Mouse (Mus musculus) intestine, postnatal 0 days (tissue): ENCODE measurements at regions not wholly inside any gene's neighbourhood (a gene's known extent, or its start where the extent isn't known, plus 50 kb on each side); places are given as distances from the start of the nearest gene placed in this dataset.
A peak's percentile ranks its signal among the peaks of the same experiment; 100 is the strongest.

Experiments
- ATAC-seq: fragments of 200-750 bp; cut with Nextera tagmentation; 2 replicates; pipeline ENCODE4 v1.8.0; 2017; ENCODE audit warnings: mild to moderate bottlenecking, moderate TSS enrichment, moderate library complexity
- H3K27ac ChIP-seq: fragments of 300-500 bp; sonication (generic); 2 replicates; pipeline ENCODE4 v1.5.1; 2014; ENCODE audit warnings: mild to moderate bottlenecking, low read depth, low read length, moderate library complexity
- H3K27me3 ChIP-seq: fragments of 300-500 bp; sonication (generic); replicated peaks from 2 replicates; pipeline ENCODE4 v1.6.1; 2014; ENCODE audit warnings: low read length, mixed read lengths; ENCODE audit not compliant: control insufficient read depth, insufficient read depth
- H3K36me3 ChIP-seq: fragments of 300-500 bp; sonication (generic); 2 replicates; pipeline ENCODE4 v1.6.1; 2014; ENCODE audit warnings: mild to moderate bottlenecking, moderate library complexity; ENCODE audit not compliant: control insufficient read depth, insufficient read depth
- H3K4me1 ChIP-seq: fragments of 300-500 bp; sonication (generic); replicated peaks from 2 replicates; pipeline ENCODE4 v1.6.1; 2014; ENCODE audit warnings: antibody characterized with exemption, low read length, mixed read lengths; ENCODE audit not compliant: control insufficient read depth, insufficient read depth
- H3K4me2 ChIP-seq: fragments of 300-500 bp; sonication (generic); replicated peaks from 2 replicates; pipeline ENCODE4 v1.6.1; 2014; ENCODE audit warnings: low read depth, mild to moderate bottlenecking, moderate library complexity
- H3K4me3 ChIP-seq: fragments of 300-500 bp; sonication (generic); 2 replicates; pipeline ENCODE4 v1.5.1; 2014; ENCODE audit warnings: low read depth, low read length
- H3K9ac ChIP-seq: fragments of 300-500 bp; sonication (generic); 2 replicates; pipeline ENCODE4 v1.6.1; 2014; ENCODE audit warnings: mild to moderate bottlenecking, low read depth, low read length
- H3K9me3 ChIP-seq: fragments of 300-500 bp; sonication (generic); 2 replicates; pipeline ENCODE4 v1.6.1; 2016; ENCODE audit warnings: mixed run types; ENCODE audit not compliant: control insufficient read depth
- CTCF ChIP-seq: sonication (generic); IDR thresholded peaks from 2 replicates; pipeline ENCODE4 v1.5.1; 2016; ENCODE audit warnings: low read depth, mild to moderate bottlenecking, control low read depth, antibody characterized with exemption, moderate library complexity
- WGBS: fragments of 180-500 bp; shearing (Covaris S2); extraction: QIAGEN DNeasy Blood & Tissue Kit; methylation state at CpG from one replicate; pipeline ENCODE4 v1.1.7; 2014; 5-methylcytosine and 5-hydroxymethylcytosine counted together

DNA sequence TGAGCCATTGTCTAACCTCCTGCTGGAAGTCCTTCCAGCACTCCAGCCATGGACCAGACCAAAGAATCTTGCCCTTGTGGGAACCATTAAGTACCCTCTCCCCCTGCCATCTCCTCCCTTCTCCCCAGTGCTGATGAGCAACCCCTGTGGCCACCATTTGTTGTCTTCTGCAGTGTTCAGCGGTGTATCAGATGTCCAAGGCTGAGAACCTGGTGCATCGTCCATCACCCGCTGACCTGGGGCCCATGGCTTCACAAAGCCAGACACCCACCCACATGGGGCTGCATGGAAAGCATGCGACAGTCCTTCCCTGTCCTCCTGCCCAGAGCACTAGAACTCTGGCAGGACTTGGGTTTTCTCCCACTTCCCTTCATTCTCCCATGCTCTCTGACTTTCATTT lies 1596.7 kb downstream of the D3Ertd751e start:
- H3K9ac ChIP-seq: no peak overlapping the region
- no peaks in the 10 kb centered on the region for H3K27me3 ChIP-seq
- ATAC-seq: no peak
- H3K27ac ChIP-seq: no peak overlapping the region
- no peaks in the 10 kb centered on the region for H3K4me1 ChIP-seq
- H3K36me3 ChIP-seq: no peaks in the 10 kb centered on the region
- no peak overlapping the region for H3K4me3 ChIP-seq
- H3K9me3 ChIP-seq: no peaks in the 10 kb centered on the region
- no peak overlapping the region for H3K4me2 ChIP-seq
- 91% methylated on average over 4 of the region's 4 CpGs for WGBS
- no peak for TF ChIP-seq CTCF

DNA sequence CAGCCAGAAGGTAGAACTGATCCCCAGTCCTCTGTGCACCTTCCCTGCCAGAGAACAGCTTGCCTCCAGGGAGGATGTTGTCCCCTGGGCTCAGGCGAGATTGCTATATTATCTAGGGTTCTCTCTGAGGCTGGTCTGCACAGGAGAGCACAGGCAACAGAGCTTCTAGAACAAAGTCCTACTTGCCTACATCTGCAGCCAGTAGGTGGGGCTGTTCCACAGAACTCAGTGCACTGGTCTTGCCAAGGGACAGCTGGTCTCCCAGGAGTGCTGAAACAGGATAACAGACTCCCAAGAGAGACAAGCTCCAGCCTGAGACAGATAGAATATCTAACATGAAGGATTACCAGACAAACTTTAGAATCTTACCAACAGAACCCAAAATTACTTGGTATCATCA lies 1600.5 kb downstream of the D3Ertd751e start:
- no peak overlapping the region for H3K9ac ChIP-seq
- peak; percentile 33; the same call in 1 of the 2 replicates for TF ChIP-seq CTCF
- no peaks in the 10 kb centered on the region for H3K27me3 ChIP-seq
- H3K36me3 ChIP-seq: no peaks in the 10 kb centered on the region
- WGBS: 100% methylated on average over 1 of the region's 1 CpGs
- no peak overlapping the region for H3K27ac ChIP-seq
- H3K4me3 ChIP-seq: no peak overlapping the region
- H3K4me2 ChIP-seq: no peak overlapping the region
- ATAC-seq: no peak
- H3K4me1 ChIP-seq: no peaks in the 10 kb centered on the region
- H3K9me3 ChIP-seq: no peaks in the 10 kb centered on the region

DNA sequence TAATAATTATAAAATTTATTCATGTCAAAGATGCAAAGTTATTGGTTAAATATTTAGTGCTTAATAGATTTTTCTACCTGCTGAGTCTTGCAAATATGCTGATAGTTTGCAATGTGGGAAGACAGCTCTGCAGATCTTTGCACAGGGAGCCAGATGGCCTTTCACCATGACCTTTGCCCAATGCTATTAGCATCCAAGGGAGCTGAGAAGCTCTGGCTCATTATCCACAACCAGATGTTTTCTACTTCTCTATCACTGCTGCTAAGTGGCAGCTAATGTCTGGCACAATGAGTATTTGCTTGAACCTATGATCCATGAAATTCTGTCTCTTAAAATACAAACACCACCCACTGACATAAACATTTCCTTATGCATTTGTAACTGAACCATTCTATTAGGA lies 1610.4 kb downstream of the D3Ertd751e start:
- no peak for ATAC-seq

DNA sequence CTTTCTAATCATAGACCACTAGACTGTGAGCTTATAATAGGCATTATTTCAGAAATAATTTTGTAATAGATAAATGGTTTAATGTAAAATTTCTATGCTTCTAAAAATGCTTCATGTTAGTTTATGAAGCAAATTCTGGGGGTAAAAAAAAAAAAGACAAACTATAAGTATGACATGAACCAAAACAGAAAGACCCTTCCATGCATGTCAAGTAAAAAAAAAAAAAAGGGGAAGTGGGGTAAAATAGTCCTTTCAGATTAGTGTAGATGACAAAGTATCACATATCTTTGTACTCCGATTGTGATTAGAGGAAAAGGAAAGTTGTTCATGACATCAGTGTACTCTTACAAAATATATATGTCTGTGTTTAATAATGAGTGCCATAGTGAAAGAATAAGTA lies 1616.1 kb downstream of the D3Ertd751e start:
- no peaks in the 10 kb centered on the region for H3K4me1 ChIP-seq
- no peak overlapping the region for H3K9ac ChIP-seq
- H3K27me3 ChIP-seq: no peaks in the 10 kb centered on the region
- H3K4me3 ChIP-seq: no peak overlapping the region
- 97% methylated on average over 1 of the region's 1 CpGs for WGBS
- no peak for TF ChIP-seq CTCF
- no peaks in the 10 kb centered on the region for H3K36me3 ChIP-seq
- no peak overlapping the region for H3K27ac ChIP-seq
- H3K4me2 ChIP-seq: no peak overlapping the region
- no peaks in the 10 kb centered on the region for H3K9me3 ChIP-seq
- no peak for ATAC-seq

More for the DNA sequence above, 1610.4 kb downstream of the D3Ertd751e start:
- no peak overlapping the region for H3K4me3 ChIP-seq
- H3K4me1 ChIP-seq: no peaks in the 10 kb centered on the region
- no peaks in the 10 kb centered on the region for H3K27me3 ChIP-seq
- no peak for TF ChIP-seq CTCF
- no peak overlapping the region for H3K4me2 ChIP-seq
- H3K9ac ChIP-seq: no peak overlapping the region
- no peaks in the 10 kb centered on the region for H3K36me3 ChIP-seq
- no peak overlapping the region for H3K27ac ChIP-seq
- no peaks in the 10 kb centered on the region for H3K9me3 ChIP-seq

DNA sequence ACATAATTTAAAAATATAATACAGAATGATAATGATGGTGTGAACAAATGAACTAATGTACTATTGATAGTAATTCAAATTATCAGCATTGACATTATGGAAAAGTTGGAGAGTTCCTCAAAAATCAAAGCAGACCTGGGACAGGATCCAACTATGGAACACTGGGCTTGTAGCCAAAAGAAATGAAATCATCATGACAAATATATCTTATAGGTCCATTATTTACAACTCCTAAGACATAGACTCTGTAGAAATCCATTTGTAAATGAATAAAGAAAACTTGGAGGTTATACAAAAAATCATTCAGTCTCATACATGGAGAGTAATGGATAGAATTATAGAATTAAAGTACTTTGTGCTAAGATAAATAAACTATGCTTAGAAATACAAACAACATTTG lies 1657.5 kb downstream of the D3Ertd751e start:
- H3K27ac ChIP-seq: no peak overlapping the region
- H3K36me3 ChIP-seq: no peaks in the 10 kb centered on the region
- no peak for TF ChIP-seq CTCF
- H3K4me2 ChIP-seq: no peak overlapping the region
- H3K4me3 ChIP-seq: no peak overlapping the region
- no peak overlapping the region for H3K9ac ChIP-seq
- no peaks in the 10 kb centered on the region for H3K4me1 ChIP-seq
- no peak for ATAC-seq
- no peaks in the 10 kb centered on the region for H3K9me3 ChIP-seq
- H3K27me3 ChIP-seq: no peaks in the 10 kb centered on the region

DNA sequence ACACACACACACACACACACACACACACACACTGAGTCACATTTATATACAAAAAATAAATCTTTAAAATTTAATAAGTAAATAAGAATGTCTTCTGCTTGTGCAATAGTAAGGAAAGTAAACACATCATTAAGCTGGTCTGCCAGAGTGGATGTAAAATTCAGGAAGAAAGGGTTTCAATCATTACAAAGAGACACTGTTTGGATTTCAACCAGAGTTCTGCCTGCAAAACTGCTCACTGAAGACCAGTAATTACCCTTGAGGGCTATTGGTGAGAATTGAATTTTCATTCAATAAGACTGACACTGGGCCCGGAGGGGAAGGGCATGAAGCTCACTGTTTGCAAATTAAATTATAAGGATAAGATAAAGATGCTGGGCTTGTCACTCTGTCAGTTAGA lies 1682.5 kb downstream of the D3Ertd751e start:
- Histone ChIP-seq H3K9me3 (0 out of 2 replicates have a peak, but pooled peaks cover 3% of the 10 kb centered on the region), H3K27me3 (no peaks in the 10 kb centered on the region), H3K4me3 (no peak overlapping the region), H3K27ac (no peak overlapping the region), H3K4me2 (no peak overlapping the region), H3K36me3 (no peaks in the 10 kb centered on the region), H3K9ac (no peak overlapping the region), H3K4me1 (no peaks in the 10 kb centered on the region)
- ATAC-seq: no peak
- 43% methylated on average over 1 of the region's 1 CpGs for WGBS
- no peak for TF ChIP-seq CTCF

DNA sequence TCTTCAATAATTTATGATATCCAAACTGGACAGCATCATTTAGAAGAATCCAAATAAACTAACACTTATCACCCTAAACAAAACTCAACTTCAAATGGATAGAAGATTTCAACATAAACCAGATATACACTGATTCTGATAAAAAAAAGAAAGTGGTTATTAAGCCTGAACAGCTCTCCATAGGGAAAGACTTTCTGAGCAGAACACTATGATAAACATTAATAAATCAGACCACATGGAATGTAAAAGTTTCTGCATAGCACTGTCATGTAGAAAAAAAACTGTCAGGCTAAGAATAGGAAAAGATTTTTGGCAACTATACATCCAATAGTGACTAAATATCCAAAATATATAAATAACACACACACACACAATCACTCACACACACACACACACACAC lies 1684.3 kb downstream of the D3Ertd751e start:
- Histone ChIP-seq H3K27ac (no peak overlapping the region), H3K27me3 (no peaks in the 10 kb centered on the region), H3K4me1 (no peaks in the 10 kb centered on the region), H3K9ac (no peak overlapping the region), H3K4me3 (no peak overlapping the region), H3K9me3 (0 out of 2 replicates have a peak, but pooled peaks cover 3% of the 10 kb centered on the region), H3K36me3 (no peaks in the 10 kb centered on the region), H3K4me2 (no peak overlapping the region)
- TF ChIP-seq CTCF: no peak
- ATAC-seq: no peak
